Mouse (Mus musculus): Measurements from ENCODE around the gene Mcidas. TPM values are rescaled to one million over a fixed set of nuclear protein-coding genes. Genes with fewer than 3 reads are reported as not detected.

Mcidas gene
- polyA plus RNA-seq, 1 experiment: not detected

DNA sequence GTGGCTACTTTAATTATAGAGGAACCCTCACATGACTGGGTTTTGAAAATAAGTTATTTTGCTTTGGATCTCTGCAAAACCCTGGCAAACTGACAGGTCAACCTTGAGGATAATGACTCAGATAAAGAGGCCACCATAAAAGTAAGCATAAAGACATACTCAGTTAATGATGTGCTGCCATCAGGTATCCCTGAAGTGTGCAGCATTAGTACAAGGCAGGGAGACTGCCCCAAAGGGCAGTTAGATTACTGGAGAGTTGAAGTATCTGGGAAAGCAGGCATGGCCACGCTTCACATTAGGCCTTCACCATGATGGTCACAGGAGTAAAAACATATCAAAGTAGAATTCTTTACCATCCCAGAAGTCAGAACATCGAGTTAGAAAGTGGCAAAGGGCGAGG is 51.2 kb downstream of the Mcidas start:
- no peak for TF ChIP-seq GATA1 (IDR thresholded peaks at IDR 0.05; ENCODE audit: low read length)

DNA sequence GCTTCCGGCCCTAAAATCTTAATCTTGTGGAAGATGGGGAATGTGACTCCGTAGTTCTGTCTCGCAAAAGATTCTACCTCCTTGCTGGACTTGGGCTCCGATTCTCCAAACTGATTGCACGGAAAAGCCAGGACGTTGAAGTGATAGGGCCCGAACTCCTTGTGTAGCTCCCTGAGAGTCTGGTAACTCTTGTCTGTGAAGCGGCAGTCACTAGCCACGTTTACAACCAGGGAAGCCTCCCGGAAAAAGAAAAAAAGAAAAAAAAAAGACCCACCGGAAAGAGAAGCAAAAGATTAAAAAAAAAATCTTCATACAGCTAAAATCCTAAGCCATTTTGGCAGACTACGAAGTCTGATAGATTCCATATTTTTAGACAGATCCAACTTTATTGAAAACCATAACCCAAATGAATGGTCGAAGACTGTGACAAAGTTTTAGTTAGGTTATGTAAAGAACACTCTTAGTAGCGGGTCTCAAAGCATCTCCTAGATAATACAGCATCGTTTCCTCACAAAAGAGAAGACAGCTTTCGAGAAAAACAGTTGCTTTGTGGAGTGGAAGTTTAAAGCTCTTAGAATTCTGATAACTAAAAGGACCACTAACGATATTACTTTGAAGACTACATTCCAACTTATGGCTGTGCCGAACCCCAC is 51.9 kb downstream of the Mcidas start:
- no peak for TF ChIP-seq GATA1 (IDR thresholded peaks at IDR 0.05; ENCODE audit: low read length)

DNA sequence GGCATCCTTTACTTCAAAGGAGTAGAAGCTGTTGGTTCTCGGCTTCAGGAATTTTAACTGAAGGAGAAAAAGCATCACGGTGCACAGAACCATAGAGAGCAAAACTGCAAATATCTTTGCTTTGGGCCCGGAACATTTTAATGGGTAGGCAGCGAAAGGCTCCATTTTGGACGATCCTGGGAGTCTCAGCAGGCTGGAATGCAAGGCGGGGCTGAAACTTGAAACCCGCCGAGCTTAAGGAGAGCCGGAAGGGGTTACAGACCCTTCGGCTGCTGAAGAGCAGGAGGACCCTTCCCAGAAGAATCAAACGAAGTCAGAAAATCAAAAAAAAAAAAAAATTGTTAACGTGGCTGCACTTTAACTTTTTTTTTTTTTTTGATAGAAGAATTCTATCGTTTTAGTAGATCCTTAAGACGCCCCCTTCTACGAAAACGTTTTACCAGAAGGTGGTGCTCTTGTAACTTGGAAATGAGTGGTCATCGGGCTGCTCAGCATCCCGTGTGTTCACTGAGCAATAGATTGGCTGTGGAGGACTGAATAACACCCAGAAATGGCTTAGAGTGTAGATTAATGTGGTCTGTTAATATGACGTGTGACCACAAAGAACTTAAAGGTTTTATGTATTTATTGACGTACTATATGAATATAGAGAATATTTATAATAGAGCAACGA is 52.7 kb downstream of the Mcidas start, which contains the start of gene Gpx8:
Gpx8 (minus strand) TSS at position 200 of the 673 bp plus-strand sequence.
- TF ChIP-seq GATA1 (IDR thresholded peaks at IDR 0.05; ENCODE audit: low read length): no peak

DNA sequence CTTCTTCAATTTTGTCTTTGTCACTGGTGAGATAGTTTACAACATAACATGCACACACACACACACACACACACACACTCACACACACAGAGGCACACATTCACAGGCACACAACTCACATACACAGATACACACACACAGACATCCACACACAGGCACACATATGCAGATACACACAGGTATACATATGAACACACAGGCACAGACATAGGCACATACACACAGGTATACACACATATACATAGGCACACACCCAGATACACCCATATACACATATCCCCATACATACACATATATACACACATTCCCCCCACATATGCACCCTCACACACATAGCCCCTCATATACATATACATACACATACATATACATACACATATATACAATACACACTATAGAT is 53.4 kb downstream of the Mcidas start:
- no peak for TF ChIP-seq GATA1 (IDR thresholded peaks at IDR 0.05; ENCODE audit: low read length)

DNA sequence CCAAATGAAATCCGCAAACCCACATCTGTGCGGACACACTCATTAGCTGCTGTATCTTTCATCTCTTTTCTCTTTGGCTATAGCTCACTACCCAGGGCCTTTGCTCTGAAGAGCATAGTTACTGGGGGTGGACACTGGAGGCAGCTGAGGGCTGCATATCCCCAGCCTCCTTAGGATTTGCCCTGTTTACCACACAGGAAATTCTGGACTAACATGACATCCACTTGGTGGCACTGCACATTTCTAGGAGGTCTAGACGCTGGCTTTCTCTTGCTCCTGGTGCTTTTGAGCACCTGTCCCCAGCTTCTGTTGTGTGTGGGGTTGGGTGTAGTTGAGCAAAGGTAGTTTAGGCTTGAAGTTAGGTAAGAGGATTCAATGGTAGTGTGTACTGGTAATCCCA is 54.0 kb downstream of the Mcidas start:
- TF ChIP-seq GATA1 (IDR thresholded peaks at IDR 0.05; ENCODE audit: low read length): no peak

Other genes with a start within 250 kb of the Mcidas start
- 2.6 and 2.8 TPM in 2 replicates for gene Plpp1, start 193.1 kb upstream of the Mcidas start, polyA plus RNA-seq (2012)
- 2.1 and 3.0 TPM in 2 replicates for gene Mtrex, start 66.4 kb upstream of the Mcidas start, polyA plus RNA-seq (2012)
- gene Dhx29, start 66.4 kb upstream of the Mcidas start, polyA plus RNA-seq (2012): 10.2 and 12.6 TPM in 2 replicates
- gene Ccno, start 6.0 kb upstream of the Mcidas start, polyA plus RNA-seq (2012): not detected in 2 replicates
- not detected in 2 replicates for gene Cdc20b, start 41.3 kb downstream of the Mcidas start, polyA plus RNA-seq (2012)
- gene Gpx8, start 52.6 kb downstream of the Mcidas start, polyA plus RNA-seq (2012): not detected in 2 replicates
- not detected in 2 replicates for gene Gzma, start 107.1 kb downstream of the Mcidas start, polyA plus RNA-seq (2012)
- not detected in 2 replicates for gene Esm1, start 215.8 kb downstream of the Mcidas start, polyA plus RNA-seq (2012)
- gene Gzmk, start 232.1 kb downstream of the Mcidas start, polyA plus RNA-seq (2012): not detected in 2 replicates

All from G1E-ER4 (cell line).